8 mouse cellular contexts compared by ENCODE assay signal in the genomic region with DNA sequence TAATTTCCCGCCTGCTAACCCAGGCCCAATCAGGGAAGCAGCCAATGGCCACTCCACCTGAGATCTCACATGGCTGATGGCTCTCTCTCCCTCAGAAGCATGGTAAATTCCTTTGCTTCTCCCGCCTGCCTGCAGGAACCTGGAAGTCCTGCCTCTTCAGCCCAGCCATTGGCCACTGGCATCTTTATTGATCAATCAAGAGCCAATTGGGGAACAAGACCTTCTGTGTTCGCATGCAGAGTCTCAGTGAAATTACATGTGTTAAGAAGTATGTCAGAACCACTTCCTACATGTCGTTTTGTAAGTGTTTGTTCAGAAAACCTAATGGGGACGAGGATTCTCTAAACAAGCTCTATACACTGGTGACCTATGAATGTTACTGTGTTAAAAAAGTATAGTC. TPM values are rescaled to one million over a fixed set of nuclear protein-coding genes. Genes with fewer than 3 reads are reported as not detected.
A peak's percentile ranks its signal among the peaks of the same experiment; 100 is the strongest.
DNase-seq lines count a peak whose midpoint lies in the region; ATAC-seq lines count a peak whose summit lies in the region.

No protein-coding gene starts in this region.

- DNase-seq in heart, adult 8-10 months (ENCODE audit: low spot score): no peak
- peak; percentile 85 for DNase-seq in R1 (ENCODE audit: low read depth, low spot score)
- peak; percentile 26 to 44 for DNase-seq in lung, postnatal 4 days
- DNase-seq in natural killer cell, adult 2 months (ENCODE audit: low spot score in 2 of 2): no peak
- no peak for DNase-seq in layer of hippocampus, adult 9-10 months (ENCODE audit: low spot score)

- no peaks in the 10 kb centered on the region for H3K27me3 ChIP-seq in heart, embryonic 15.5 days
- H3K27me3 ChIP-seq in intestine, embryonic 15.5 days (replicated peaks): no peaks in the 10 kb centered on the region

- H3K9me3 ChIP-seq in heart, embryonic 15.5 days (replicated peaks): no peaks in the 10 kb centered on the region
- H3K9me3 ChIP-seq in intestine, embryonic 15.5 days: no peaks in the 10 kb centered on the region

- H3K4me1 ChIP-seq in heart, embryonic 15.5 days (replicated peaks): peaks cover 8% of the 10 kb centered on the region
- H3K4me1 ChIP-seq in intestine, embryonic 15.5 days (replicated peaks): no peaks in the 10 kb centered on the region

- peak overlapping the region; percentile 9; the same call in 1 of the 2 replicates for H3K4me2 ChIP-seq in heart, embryonic 15.5 days
- peak overlapping the region; percentile 28; the same call in 1 of the 2 replicates for H3K4me2 ChIP-seq in intestine, embryonic 15.5 days (replicated peaks)

- no peak overlapping the region for H3K9ac ChIP-seq in heart, embryonic 15.5 days
- H3K9ac ChIP-seq in intestine, embryonic 15.5 days: no peak overlapping the region

- no peak overlapping the region for H3K27ac ChIP-seq in heart, embryonic 15.5 days
- no peak overlapping the region for H3K27ac ChIP-seq in intestine, embryonic 15.5 days

- H3K36me3 ChIP-seq in heart, embryonic 15.5 days: no peaks in the 10 kb centered on the region
- no peaks in the 10 kb centered on the region for H3K36me3 ChIP-seq in intestine, embryonic 15.5 days

- H3K4me3 ChIP-seq in heart, embryonic 15.5 days: no peak overlapping the region
- H3K4me3 ChIP-seq in intestine, embryonic 15.5 days (replicated peaks): no peak overlapping the region

- 37% methylated on average over 5 of the region's 5 CpGs for WGBS in heart, embryonic 15.5 days
- WGBS in intestine, embryonic 15.5 days: 25% methylated on average over 5 of the region's 5 CpGs

- peak; percentile 58 for ATAC-seq in heart, embryonic 15.5 days (replicated peaks; ENCODE audit: insufficient number of reproducible peaks, insufficient read depth, low FRiP score, low read depth)
- peak; percentile 88 for ATAC-seq in intestine, embryonic 15.5 days
- ATAC-seq in activated CD4-positive, CD25-positive, alpha-beta regulatory T cell, adult 4 months: no peak

RNA-seq across cellular contexts. Expression of gene Slc38a4, which starts 30.1 kb away (rescaled TPM):
- 94.8 and 103 TPM in 2 replicates for polyA plus RNA-seq in heart, embryonic 15.5 days (2015; fragmentation: Nextera tagmentation; extraction: Ambion mirVana)
- total RNA-seq in heart, adult 8-10 months (2022): 1 to 10 TPM; 3.0 to 5.3 (median 3.7) TPM
- 42.9 and 50.5 TPM in 2 replicates for polyA plus RNA-seq in intestine, embryonic 15.5 days (2015; fragmentation: Nextera tagmentation; extraction: Ambion mirVana)
- not detected for polyA plus RNA-seq in activated CD4-positive, CD25-positive, alpha-beta regulatory T cell, adult 4 months (2017; shearing (Covaris generic))

Comparison
In these comparisons a context has a peak if more than half of its experiments do, and no peak if none do; other contexts are left out.
1. DNase-seq: peak in R1 (single experiment) and lung, postnatal 4 days (2 of 2); none in heart, adult 8-10 months (single experiment), natural killer cell, adult 2 months (0 of 2) and layer of hippocampus, adult 9-10 months (single experiment).
2. RNA of gene Slc38a4, which starts 30.1 kb away (polyA plus RNA-seq): 94.8 to 103 TPM in heart, embryonic 15.5 days and 42.9 to 50.5 TPM in intestine, embryonic 15.5 days; not detected in activated CD4-positive, CD25-positive, alpha-beta regulatory T cell, adult 4 months; every median in the first group is over 10 times any median in the second.